Mouse (Mus musculus) lung, embryonic 14.5 days (tissue): Measurements from ENCODE around the gene Sigirr. TPM values are rescaled to one million over a fixed set of nuclear protein-coding genes. Genes with fewer than 3 reads are reported as not detected.

ENCODE experiments used
- ATAC-seq: fragments of 200-750 bp; cut with Nextera tagmentation; 2 replicates; pipeline ENCODE4 v1.8.0; 2017; ENCODE audit warnings: mild to moderate bottlenecking, moderate TSS enrichment, moderate library complexity; ENCODE audit not compliant: insufficient read depth
- DNase-seq: peaks from one replicate; pipeline ENCODE4 v3.0.0-alpha.2; 2015
- H3K27ac ChIP-seq: fragments of 300-500 bp; sonication (generic); 2 replicates; pipeline ENCODE4 v1.5.1; 2014; ENCODE audit warnings: low read depth, mild to moderate bottlenecking, moderate library complexity
- H3K27me3 ChIP-seq: fragments of 300-500 bp; sonication (generic); 2 replicates; pipeline ENCODE4 v1.6.1; 2014; ENCODE audit warnings: low read length, control low read depth; ENCODE audit not compliant: insufficient read depth
- H3K36me3 ChIP-seq: fragments of 300-500 bp; sonication (generic); 2 replicates; pipeline ENCODE4 v1.6.1; 2014; ENCODE audit warnings: control low read depth; ENCODE audit not compliant: insufficient read depth
- H3K4me1 ChIP-seq: fragments of 300-500 bp; sonication (generic); 2 replicates; pipeline ENCODE4 v1.6.1; 2014; ENCODE audit warnings: antibody characterized with exemption, control low read depth; ENCODE audit not compliant: insufficient read depth
- H3K4me2 ChIP-seq: fragments of 300-500 bp; sonication (generic); 2 replicates; pipeline ENCODE4 v1.6.1; 2014; ENCODE audit warnings: mild to moderate bottlenecking
- H3K4me3 ChIP-seq: fragments of 300-500 bp; sonication (generic); 2 replicates; pipeline ENCODE4 v1.5.1; 2014; ENCODE audit warnings: low read depth, low read length
- H3K9ac ChIP-seq: fragments of 300-500 bp; sonication (generic); 2 replicates; pipeline ENCODE4 v1.6.1; 2014
- H3K9me3 ChIP-seq: fragments of 300-500 bp; sonication (generic); 2 replicates; pipeline ENCODE4 v1.6.1; 2016; ENCODE audit warnings: low read depth, low read length, control low read depth
- CTCF ChIP-seq: IDR thresholded peaks from 2 replicates; pipeline ENCODE4 v1.5.1; 2016; ENCODE audit warnings: antibody characterized with exemption, low read depth
- WGBS: fragments of 180-500 bp; shearing (Covaris S2); extraction: QIAGEN DNeasy Blood & Tissue Kit; methylation state at CpG from one replicate; pipeline ENCODE4 v1.1.7; 2014; 5-methylcytosine and 5-hydroxymethylcytosine counted together
- polyA plus RNA-seq: library from polyadenylated mRNA; unstranded; fragments of >200 nt; fragmentation: Nextera tagmentation; extraction: Ambion mirVana; gene quantifications from 2 replicates; pipeline ENCODE4 v1.2.1, GENCODE M21; 2014

Gene Sigirr
- polyA plus RNA-seq, 1 experiment from 2014 or later, result 7.8 TPM

- 74% methylated on average over 5 of the region's 5 CpGs for WGBS
- Histone ChIP-seq H3K36me3 (no peaks in the 10 kb centered on the region), H3K27me3 (peaks cover 16% of the 10 kb centered on the region), H3K27ac (no peak overlapping the region), H3K4me2 (no peak overlapping the region), H3K4me1 (peaks cover under 1% of the 10 kb centered on the region; the same call in 1 of the 2 replicates), H3K9ac (no peak overlapping the region), H3K9me3 (no peaks in the 10 kb centered on the region), H3K4me3 (no peak overlapping the region)
- no peak for ATAC-seq
- no peak for DNase-seq
- TF ChIP-seq CTCF, result no peak
Observed at GRCm38 (mm10) chr7:141097177-141097576, 3.2 kb downstream of the Sigirr start.

- Histone ChIP-seq H3K4me2 (peak overlapping the region; percentile 42; the same call in 1 of the 2 replicates), H3K9ac (no peak overlapping the region), H3K27me3 (peaks cover 16% of the 10 kb centered on the region), H3K4me1 (peaks cover 4% of the 10 kb centered on the region; the same call in 1 of the 2 replicates), H3K36me3 (no peaks in the 10 kb centered on the region), H3K4me3 (no peak overlapping the region), H3K27ac (no peak overlapping the region), H3K9me3 (no peaks in the 10 kb centered on the region)
- ATAC-seq (no peak; the same call in 1 of the 2 replicates), DNase-seq (peak; percentile 60)
- WGBS, result 30% methylated on average over 6 of the region's 6 CpGs
- 0 out of 2 replicates have a peak, but pooled peaks have one; percentile 11 for TF ChIP-seq CTCF
Observed at GRCm38 (mm10) chr7:141096649-141097056, 3.7 kb downstream of the Sigirr start.

GRCm38 (mm10) chr7:141096021-141096420 lies 4.4 kb downstream of the Sigirr start:
- Histone ChIP-seq H3K4me3 (no peak overlapping the region), H3K36me3 (no peaks in the 10 kb centered on the region), H3K27me3 (peaks cover 16% of the 10 kb centered on the region), H3K4me2 (peak overlapping the region; percentile 42), H3K9me3 (no peaks in the 10 kb centered on the region), H3K4me1 (peaks cover 4% of the 10 kb centered on the region; the same call in 1 of the 2 replicates), H3K9ac (no peak overlapping the region), H3K27ac (no peak overlapping the region)
- TF ChIP-seq CTCF, result no peak
- DNase-seq (no peak), ATAC-seq (no peak)
- 80% methylated on average over 6 of the region's 6 CpGs for WGBS

GRCm38 (mm10) chr7:141094487-141095205 lies 5.7 kb downstream of the Sigirr start:
- ATAC-seq, result no peak
- Histone ChIP-seq H3K9me3 (no peaks in the 10 kb centered on the region), H3K4me3 (no peak overlapping the region), H3K4me1 (peaks cover 4% of the 10 kb centered on the region; the same call in 1 of the 2 replicates), H3K4me2 (no peak overlapping the region), H3K9ac (no peak overlapping the region), H3K27ac (no peak overlapping the region), H3K36me3 (no peaks in the 10 kb centered on the region), H3K27me3 (peaks cover 5% of the 10 kb centered on the region)
- no peak for TF ChIP-seq CTCF
- DNase-seq, result no peak
- WGBS, result 62% methylated on average over 15 of the region's 15 CpGs

- ATAC-seq (no peak), DNase-seq (no peak)
- Histone ChIP-seq H3K4me3 (no peak overlapping the region), H3K27ac (no peak overlapping the region), H3K4me2 (no peak overlapping the region), H3K27me3 (peaks cover 4% of the 10 kb centered on the region), H3K4me1 (peaks cover 4% of the 10 kb centered on the region; the same call in 1 of the 2 replicates), H3K9ac (no peak overlapping the region), H3K9me3 (no peaks in the 10 kb centered on the region), H3K36me3 (no peaks in the 10 kb centered on the region)
- 72% methylated on average over 6 of the region's 6 CpGs for WGBS
- no peak for TF ChIP-seq CTCF
Observed at GRCm38 (mm10) chr7:141093950-141094349, 6.4 kb downstream of the Sigirr start.

GRCm38 (mm10) chr7:141092051-141092735 lies 8.2 kb downstream of the Sigirr start:
- DNase-seq (peak; percentile 86), ATAC-seq (peak; percentile 87)
- no peaks in the 10 kb centered on the region for H3K36me3 ChIP-seq
- H3K4me3 ChIP-seq, result peak overlapping the region; percentile 14; the same call in 1 of the 2 replicates
- WGBS, result 7% methylated on average over 37 of the region's 37 CpGs
- no peak overlapping the region for H3K27ac ChIP-seq
- no peaks in the 10 kb centered on the region for H3K9me3 ChIP-seq
- H3K4me1 ChIP-seq, result peaks cover 4% of the 10 kb centered on the region; the same call in 1 of the 2 replicates
- peak; percentile 66 for TF ChIP-seq CTCF
- peak overlapping the region; percentile 56 for H3K4me2 ChIP-seq
- peaks cover 21% of the 10 kb centered on the region for H3K27me3 ChIP-seq
- no peak overlapping the region for H3K9ac ChIP-seq

GRCm38 (mm10) chr7:141090228-141090627 lies 10.1 kb downstream of the Sigirr start:
- no peak overlapping the region for H3K4me3 ChIP-seq
- H3K4me2 ChIP-seq, result no peak overlapping the region
- H3K36me3 ChIP-seq, result no peaks in the 10 kb centered on the region
- TF ChIP-seq CTCF, result no peak
- WGBS, result 65% methylated on average over 8 of the region's 8 CpGs
- DNase-seq (no peak), ATAC-seq (no peak)
- no peak overlapping the region for H3K9ac ChIP-seq
- no peaks in the 10 kb centered on the region for H3K9me3 ChIP-seq
- H3K27me3 ChIP-seq, result peaks cover 24% of the 10 kb centered on the region
- no peak overlapping the region for H3K27ac ChIP-seq
- peaks cover 4% of the 10 kb centered on the region; the same call in 1 of the 2 replicates for H3K4me1 ChIP-seq
